8 mouse cellular contexts compared by ENCODE assay signal in genomic region chr5:77140108-77140507, GRCm38 (mm10). TPM values are rescaled to one million over a fixed set of nuclear protein-coding genes. Genes with fewer than 3 reads are reported as not detected.
DNase-seq lines count a peak whose midpoint lies in the region; ATAC-seq and TF ChIP-seq lines count a peak whose summit lies in the region.

No protein-coding gene starts in this region.

- no peaks in the 10 kb centered on the region for H3K9me3 ChIP-seq in lung, embryonic 16.5 days (ENCODE audit: control insufficient read depth, low read length)
- no peaks in the 10 kb centered on the region for H3K9me3 ChIP-seq in midbrain, postnatal 0 days (ENCODE audit: low read length)

- peak overlapping the region; percentile 3; the same call in 1 of the 2 replicates for H3K27ac ChIP-seq in lung, embryonic 16.5 days (ENCODE audit: low read length)
- H3K27ac ChIP-seq in midbrain, postnatal 0 days (ENCODE audit: low read depth, low read length), result no peak overlapping the region

- no peak overlapping the region for H3K9ac ChIP-seq in lung, embryonic 16.5 days (ENCODE audit: low read length)
- no peak overlapping the region for H3K9ac ChIP-seq in midbrain, postnatal 0 days (replicated peaks; ENCODE audit: low read length, poor library complexity, severe bottlenecking)

- peak overlapping the region; percentile 28; the same call in 1 of the 2 replicates for H3K4me2 ChIP-seq in lung, embryonic 16.5 days (ENCODE audit: low read depth, low read length)
- H3K4me2 ChIP-seq in midbrain, postnatal 0 days (ENCODE audit: low read depth, low read length, poor library complexity, severe bottlenecking), result no peak overlapping the region

- ATAC-seq in erythroid progenitor cell, adult 5-6 weeks (replicated peaks; ENCODE audit: low FRiP score, poor library complexity, severe bottlenecking), result peak; percentile 25; the same call in 1 of the 2 replicates
- ATAC-seq in lung, embryonic 16.5 days (ENCODE audit: low read depth), result no peak
- no peak for ATAC-seq in midbrain, postnatal 0 days (ENCODE audit: low FRiP score)
- ATAC-seq in frontal cortex, adult (ENCODE audit: low TSS enrichment), result no peak

- no peak for TF ChIP-seq CTCF in midbrain, postnatal 0 days (IDR thresholded peaks at IDR 0.05)

- no peaks in the 10 kb centered on the region for H3K27me3 ChIP-seq in lung, embryonic 16.5 days (ENCODE audit: control insufficient read depth, insufficient read depth, low read depth, low read length)
- no peaks in the 10 kb centered on the region for H3K27me3 ChIP-seq in midbrain, postnatal 0 days (ENCODE audit: insufficient read depth, low read length)

- no peak overlapping the region for H3K4me3 ChIP-seq in lung, embryonic 16.5 days (ENCODE audit: low read length)
- H3K4me3 ChIP-seq in midbrain, postnatal 0 days (ENCODE audit: low read depth, low read length), result no peak overlapping the region

- peaks cover 39% of the 10 kb centered on the region for H3K4me1 ChIP-seq in lung, embryonic 16.5 days (replicated peaks; ENCODE audit: control insufficient read depth, insufficient read depth, low read length)
- H3K4me1 ChIP-seq in midbrain, postnatal 0 days (ENCODE audit: insufficient read depth, low read length), result no peaks in the 10 kb centered on the region; the same call in 1 of the 2 replicates

- WGBS in lung, embryonic 16.5 days, result 32% methylated on average over 6 of the region's 6 CpGs
- WGBS in midbrain, postnatal 0 days, result 57% methylated on average over 6 of the region's 6 CpGs

- peak; percentile 49 for DNase-seq in cerebellum, postnatal 10 days
- no peak for DNase-seq in cerebellum, adult 8-10 months
- peak; percentile 55 for DNase-seq in 416B (ENCODE audit: low read depth)
- no peak for DNase-seq in Muller cell, postnatal 12 days (ENCODE audit: inconsistent ontology term)
- no peak for DNase-seq in midbrain, postnatal 0 days (ENCODE audit: low spot score)

- H3K36me3 ChIP-seq in lung, embryonic 16.5 days (ENCODE audit: control insufficient read depth, insufficient read depth, low read length), result no peaks in the 10 kb centered on the region
- no peaks in the 10 kb centered on the region for H3K36me3 ChIP-seq in midbrain, postnatal 0 days (ENCODE audit: insufficient read depth, low read length)

RNA-seq across cellular contexts. Expression of gene Hopx, which starts 25.2 kb away (rescaled TPM):
- total RNA-seq in erythroid progenitor cell, adult 5-6 weeks (2015; ENCODE audit: low replicate concordance), result 2.1 and 4.3 TPM in 2 replicates
- 2.4 TPM in 1 of 2 replicates, not detected in the other for total RNA-seq in erythroid progenitor cell, adult 5-6 weeks (2017; ENCODE audit: low replicate concordance)
- 13.6 and 18.1 TPM in 2 replicates for polyA plus RNA-seq in lung, embryonic 16.5 days (2015; fragmentation: Nextera tagmentation; extraction: Ambion mirVana)
- total RNA-seq in midbrain, postnatal 0 days (2014; rRNA removed), result 9.1 and 20.8 TPM in 2 replicates
- 1.4 and 1.8 TPM in 2 replicates for polyA plus RNA-seq in midbrain, postnatal 0 days (2015; fragmentation: Nextera tagmentation; extraction: Ambion mirVana)

Comparison
In these comparisons a context has a peak if more than half of its experiments do, and no peak if none do; other contexts are left out.
1. DNase-seq: peak in cerebellum, postnatal 10 days (2 of 2) and 416B (single experiment); none in cerebellum, adult 8-10 months (single experiment), Muller cell, postnatal 12 days (single experiment) and midbrain, postnatal 0 days (single experiment).